Mouse (Mus musculus) embryonic fibroblast, embryonic 13.5 days (primary cell): ENCODE results near the gene Rnf141.

Experiments used
- CTCF ChIP-seq: IDR thresholded peaks from 2 replicates; pipeline ENCODE4 v1.5.1; 2011; ENCODE audit warnings: mild to moderate bottlenecking, control low read depth, low read length, moderate library complexity, borderline replicate concordance; ENCODE audit not compliant: insufficient read depth
- POLR2A ChIP-seq: IDR thresholded peaks from 2 replicates; pipeline ENCODE4 v1.6.1; 2011; ENCODE audit warnings: low read depth, mild to moderate bottlenecking, control low read depth, low read length, moderate library complexity

GRCm38 (mm10) chr7:110843916-110844874 is at the start of gene Rnf141:
- TF ChIP-seq POLR2A (peak; percentile 88), CTCF (peak; percentile 64)
